Mouse (Mus musculus) stomach, embryonic 16.5 days (tissue): ENCODE measurements at regions not wholly inside any gene's neighbourhood (a gene's known extent, or its start where the extent isn't known, plus 50 kb on each side); places are given as distances from the start of the nearest gene placed in this dataset.

Experiments used
- ATAC-seq: fragments of 200-750 bp; cut with Nextera tagmentation; 2 replicates; pipeline ENCODE4 v1.8.0; 2017; ENCODE audit warnings: moderate number of reproducible peaks, moderate TSS enrichment; ENCODE audit not compliant: insufficient read depth, low FRiP score
- H3K27ac ChIP-seq: fragments of 300-500 bp; sonication (generic); 2 replicates; pipeline ENCODE4 v1.5.1; 2014; ENCODE audit warnings: low read length
- H3K27me3 ChIP-seq: fragments of 300-500 bp; sonication (generic); 2 replicates; pipeline ENCODE4 v1.6.1; 2014; ENCODE audit warnings: low read length, control low read depth, mixed read lengths; ENCODE audit not compliant: control insufficient read depth, insufficient read depth
- H3K36me3 ChIP-seq: fragments of 300-500 bp; sonication (generic); 2 replicates; pipeline ENCODE4 v1.6.1; 2014; ENCODE audit warnings: low read length; ENCODE audit not compliant: control insufficient read depth, insufficient read depth
- H3K4me1 ChIP-seq: fragments of 300-500 bp; sonication (generic); 2 replicates; pipeline ENCODE4 v1.6.1; 2014; ENCODE audit warnings: low read length, control low read depth, mixed read lengths; ENCODE audit not compliant: control insufficient read depth, insufficient read depth
- H3K4me2 ChIP-seq: fragments of 300-500 bp; sonication (generic); 2 replicates; pipeline ENCODE4 v1.6.1; 2014; ENCODE audit warnings: low read depth, low read length, mixed read lengths
- H3K4me3 ChIP-seq: fragments of 300-500 bp; sonication (generic); replicated peaks from 2 replicates; pipeline ENCODE4 v1.5.1; 2014; ENCODE audit warnings: mild to moderate bottlenecking, low read length
- H3K9ac ChIP-seq: fragments of 300-500 bp; sonication (generic); 2 replicates; pipeline ENCODE4 v1.6.1; 2014; ENCODE audit warnings: low read length
- H3K9me3 ChIP-seq: fragments of 300-500 bp; sonication (generic); replicated peaks from 2 replicates; pipeline ENCODE4 v1.6.1; 2016; ENCODE audit warnings: low read length, control low read depth; ENCODE audit not compliant: control insufficient read depth
- WGBS: fragments of 180-500 bp; shearing (Covaris S2); extraction: QIAGEN DNeasy Blood & Tissue Kit; methylation state at CpG from one replicate; pipeline ENCODE4 v1.1.7; 2014; 5-methylcytosine and 5-hydroxymethylcytosine counted together

- no peak overlapping the region for H3K4me3 ChIP-seq
- H3K27ac ChIP-seq = no peak overlapping the region
- H3K36me3 ChIP-seq = no peaks in the 10 kb centered on the region
- no peaks in the 10 kb centered on the region for H3K27me3 ChIP-seq
- no peak for ATAC-seq
- H3K9ac ChIP-seq = no peak overlapping the region
- no peaks in the 10 kb centered on the region for H3K4me1 ChIP-seq
- no peak overlapping the region for H3K4me2 ChIP-seq
- H3K9me3 ChIP-seq = no peaks in the 10 kb centered on the region
- WGBS = 88% methylated on average over 7 of the region's 7 CpGs
Measured at GRCm38 (mm10) chr4:55188716-55189115, 161.1 kb upstream of the Rad23b start.

- Histone ChIP-seq H3K4me2 (no peak overlapping the region), H3K27me3 (no peaks in the 10 kb centered on the region), H3K27ac (no peak overlapping the region), H3K9ac (no peak overlapping the region), H3K4me1 (no peaks in the 10 kb centered on the region), H3K36me3 (no peaks in the 10 kb centered on the region), H3K9me3 (no peaks in the 10 kb centered on the region), H3K4me3 (no peak overlapping the region)
- 78% methylated on average over 6 of the region's 6 CpGs for WGBS
- ATAC-seq = no peak
Measured at GRCm38 (mm10) chr4:55190586-55190985, 159.3 kb upstream of the Rad23b start.

GRCm38 (mm10) chr4:55194061-55194460, 155.8 kb upstream of the Rad23b start:
- no peaks in the 10 kb centered on the region for H3K9me3 ChIP-seq
- no peak for ATAC-seq
- no peaks in the 10 kb centered on the region for H3K27me3 ChIP-seq
- no peaks in the 10 kb centered on the region for H3K4me1 ChIP-seq
- H3K36me3 ChIP-seq = no peaks in the 10 kb centered on the region
- 89% methylated on average over 1 of the region's 1 CpGs for WGBS
- H3K4me3 ChIP-seq = no peak overlapping the region
- no peak overlapping the region for H3K4me2 ChIP-seq
- no peak overlapping the region for H3K27ac ChIP-seq
- no peak overlapping the region for H3K9ac ChIP-seq

GRCm38 (mm10) chr4:55194552-55194951, 155.3 kb upstream of the Rad23b start:
- WGBS = 81% methylated on average over 4 of the region's 4 CpGs
- Histone ChIP-seq H3K9ac (no peak overlapping the region), H3K4me2 (no peak overlapping the region), H3K9me3 (no peaks in the 10 kb centered on the region), H3K4me3 (no peak overlapping the region), H3K4me1 (no peaks in the 10 kb centered on the region), H3K36me3 (no peaks in the 10 kb centered on the region), H3K27me3 (no peaks in the 10 kb centered on the region), H3K27ac (no peak overlapping the region)
- no peak for ATAC-seq

- H3K4me1 ChIP-seq = peaks cover 6% of the 10 kb centered on the region; the same call in 1 of the 2 replicates
- no peaks in the 10 kb centered on the region for H3K27me3 ChIP-seq
- no peak overlapping the region for H3K9ac ChIP-seq
- H3K9me3 ChIP-seq = no peaks in the 10 kb centered on the region
- no peak overlapping the region for H3K4me3 ChIP-seq
- 49% methylated on average over 20 of the region's 20 CpGs for WGBS
- no peak overlapping the region for H3K27ac ChIP-seq
- ATAC-seq = no peak
- no peak overlapping the region for H3K4me2 ChIP-seq
- no peaks in the 10 kb centered on the region for H3K36me3 ChIP-seq
Measured at GRCm38 (mm10) chr4:55203731-55204710, 145.8 kb upstream of the Rad23b start.

- Histone ChIP-seq H3K4me2 (no peak overlapping the region), H3K27ac (no peak overlapping the region), H3K27me3 (no peaks in the 10 kb centered on the region), H3K9me3 (no peaks in the 10 kb centered on the region), H3K36me3 (no peaks in the 10 kb centered on the region), H3K9ac (no peak overlapping the region), H3K4me1 (peaks cover 6% of the 10 kb centered on the region; the same call in 1 of the 2 replicates), H3K4me3 (no peak overlapping the region)
- 84% methylated on average over 3 of the region's 3 CpGs for WGBS
- no peak for ATAC-seq
Measured at GRCm38 (mm10) chr4:55206226-55206625, 143.6 kb upstream of the Rad23b start.

GRCm38 (mm10) chr4:55207749-55208385, 142.0 kb upstream of the Rad23b start:
- H3K4me1 ChIP-seq = peaks cover 6% of the 10 kb centered on the region; the same call in 1 of the 2 replicates
- H3K27me3 ChIP-seq = no peaks in the 10 kb centered on the region
- H3K4me2 ChIP-seq = peak overlapping the region; percentile 9; the same call in 1 of the 2 replicates
- no peak overlapping the region for H3K27ac ChIP-seq
- 46% methylated on average over 13 of the region's 13 CpGs for WGBS
- no peaks in the 10 kb centered on the region for H3K36me3 ChIP-seq
- H3K4me3 ChIP-seq = no peak overlapping the region
- ATAC-seq = no peak
- H3K9me3 ChIP-seq = no peaks in the 10 kb centered on the region
- H3K9ac ChIP-seq = no peak overlapping the region

GRCm38 (mm10) chr4:55208386-55209345, 141.2 kb upstream of the Rad23b start:
- Histone ChIP-seq H3K4me2 (peak overlapping the region; percentile 9; the same call in 1 of the 2 replicates), H3K27me3 (no peaks in the 10 kb centered on the region), H3K9ac (no peak overlapping the region), H3K36me3 (no peaks in the 10 kb centered on the region), H3K9me3 (no peaks in the 10 kb centered on the region), H3K4me3 (no peak overlapping the region), H3K27ac (no peak overlapping the region), H3K4me1 (peaks cover 6% of the 10 kb centered on the region; the same call in 1 of the 2 replicates)
- 20% methylated on average over 21 of the region's 21 CpGs for WGBS
- ATAC-seq = no peak
